Mouse (Mus musculus): ENCODE measurements around the gene Stac3. TPM values are rescaled to one million over a fixed set of nuclear protein-coding genes. Genes with fewer than 3 reads are reported as not detected.

The Stac3 gene
- polyA plus RNA-seq (2015; fragmentation: Nextera tagmentation; extraction: Ambion mirVana): 2.5 TPM in 2 replicates

GRCm38 (mm10) chr10:127500894-127501893 lies at the start of gene Stac3:
Gene Stac3, plus strand, starts transcription at chr10:127501686.
- WGBS: 76% methylated on average over 13 of the region's 13 CpGs
- Histone ChIP-seq H3K9ac (no peak within 1 kb of the TSS), H3K4me1 (replicated peaks) (no peaks in the 10 kb centered on the region), H3K4me2 (no peak within 1 kb of the TSS), H3K36me3 (peaks cover 71% of the 10 kb centered on the region), H3K4me3 (no peak within 1 kb of the TSS), H3K27ac (no peak within 1 kb of the TSS), H3K27me3 (peaks cover 5% of the 10 kb centered on the region; the same call in 1 of the 2 replicates), H3K9me3 (no peaks in the 10 kb centered on the region)
- ATAC-seq (ENCODE audit: low FRiP score): no peak

- Histone ChIP-seq H3K9ac (no peak overlapping the region), H3K36me3 (peaks cover 71% of the 10 kb centered on the region), H3K4me1 (replicated peaks) (no peaks in the 10 kb centered on the region), H3K27me3 (no peaks in the 10 kb centered on the region), H3K9me3 (no peaks in the 10 kb centered on the region), H3K4me3 (no peak overlapping the region), H3K4me2 (no peak overlapping the region), H3K27ac (no peak overlapping the region)
- 97% methylated on average over 1 of the region's 1 CpGs for WGBS
- no peak for ATAC-seq (ENCODE audit: low FRiP score)
Observed at GRCm38 (mm10) chr10:127453701-127454100, 47.8 kb upstream of the Stac3 start.

- no peak for ATAC-seq (ENCODE audit: low FRiP score)
- Histone ChIP-seq H3K4me1 (replicated peaks) (no peaks in the 10 kb centered on the region), H3K4me2 (no peak overlapping the region), H3K4me3 (no peak overlapping the region), H3K27me3 (no peaks in the 10 kb centered on the region), H3K9ac (no peak overlapping the region), H3K9me3 (no peaks in the 10 kb centered on the region), H3K36me3 (peaks cover 73% of the 10 kb centered on the region), H3K27ac (no peak overlapping the region)
- 65% methylated on average over 5 of the region's 5 CpGs for WGBS
Observed at GRCm38 (mm10) chr10:127462411-127463096, 38.9 kb upstream of the Stac3 start.

- 72% methylated on average over 15 of the region's 15 CpGs for WGBS
- ATAC-seq (ENCODE audit: low FRiP score): no peak
- H3K36me3 ChIP-seq: peaks cover 66% of the 10 kb centered on the region
Observed at GRCm38 (mm10) chr10:127471281-127471988, 30.1 kb upstream of the Stac3 start.

GRCm38 (mm10) chr10:127472722-127473121 lies 28.8 kb upstream of the Stac3 start:
- 83% methylated on average over 9 of the region's 9 CpGs for WGBS
- no peaks in the 10 kb centered on the region for H3K9me3 ChIP-seq
- no peak for ATAC-seq (ENCODE audit: low FRiP score)

More at GRCm38 (mm10) chr10:127471281-127471988, 30.1 kb upstream of the Stac3 start:
- Histone ChIP-seq H3K4me1 (replicated peaks) (no peaks in the 10 kb centered on the region), H3K27ac (no peak overlapping the region), H3K9ac (no peak overlapping the region), H3K4me3 (no peak overlapping the region), H3K9me3 (no peaks in the 10 kb centered on the region), H3K4me2 (no peak overlapping the region), H3K27me3 (no peaks in the 10 kb centered on the region)

GRCm38 (mm10) chr10:127475175-127475574 lies 26.3 kb upstream of the Stac3 start:
- H3K4me3 ChIP-seq: no peak overlapping the region
- H3K9me3 ChIP-seq: no peaks in the 10 kb centered on the region
- H3K4me2 ChIP-seq: no peak overlapping the region
- H3K27ac ChIP-seq: no peak overlapping the region
- H3K27me3 ChIP-seq: no peaks in the 10 kb centered on the region
- 98% methylated on average over 4 of the region's 4 CpGs for WGBS
- peaks cover 67% of the 10 kb centered on the region for H3K36me3 ChIP-seq
- no peaks in the 10 kb centered on the region for H3K4me1 ChIP-seq (replicated peaks)
- no peak overlapping the region for H3K9ac ChIP-seq
- ATAC-seq (ENCODE audit: low FRiP score): no peak

More at GRCm38 (mm10) chr10:127472722-127473121, 28.8 kb upstream of the Stac3 start:
- H3K4me1 ChIP-seq (replicated peaks): no peaks in the 10 kb centered on the region
- no peak overlapping the region for H3K4me3 ChIP-seq
- no peak overlapping the region for H3K27ac ChIP-seq
- H3K27me3 ChIP-seq: no peaks in the 10 kb centered on the region
- H3K9ac ChIP-seq: no peak overlapping the region
- no peak overlapping the region for H3K4me2 ChIP-seq
- peaks cover 74% of the 10 kb centered on the region for H3K36me3 ChIP-seq

- no peaks in the 10 kb centered on the region for H3K4me1 ChIP-seq (replicated peaks)
- ATAC-seq (ENCODE audit: low FRiP score): no peak
- no peaks in the 10 kb centered on the region for H3K27me3 ChIP-seq
- WGBS: 79% methylated on average over 3 of the region's 3 CpGs
- no peak overlapping the region for H3K27ac ChIP-seq
- H3K4me3 ChIP-seq: no peak overlapping the region
- no peaks in the 10 kb centered on the region for H3K9me3 ChIP-seq
- peaks cover 69% of the 10 kb centered on the region for H3K36me3 ChIP-seq
- no peak overlapping the region for H3K4me2 ChIP-seq
- H3K9ac ChIP-seq: no peak overlapping the region
Observed at GRCm38 (mm10) chr10:127476541-127476940, 24.9 kb upstream of the Stac3 start.

GRCm38 (mm10) chr10:127477301-127477700 lies 24.2 kb upstream of the Stac3 start:
- Histone ChIP-seq H3K36me3 (peaks cover 70% of the 10 kb centered on the region), H3K4me3 (no peak overlapping the region), H3K4me2 (no peak overlapping the region), H3K9ac (no peak overlapping the region), H3K4me1 (replicated peaks) (no peaks in the 10 kb centered on the region), H3K27ac (no peak overlapping the region), H3K27me3 (no peaks in the 10 kb centered on the region), H3K9me3 (no peaks in the 10 kb centered on the region)
- WGBS: 81% methylated on average over 7 of the region's 7 CpGs
- no peak for ATAC-seq (ENCODE audit: low FRiP score)

- H3K4me3 ChIP-seq: no peak overlapping the region
- H3K9me3 ChIP-seq: no peaks in the 10 kb centered on the region
- H3K9ac ChIP-seq: no peak overlapping the region
- ATAC-seq (ENCODE audit: low FRiP score): no peak
- H3K27me3 ChIP-seq: no peaks in the 10 kb centered on the region
- H3K27ac ChIP-seq: no peak overlapping the region
- H3K36me3 ChIP-seq: peaks cover 73% of the 10 kb centered on the region
- WGBS: 95% methylated on average over 4 of the region's 4 CpGs
- no peaks in the 10 kb centered on the region for H3K4me1 ChIP-seq (replicated peaks)
- H3K4me2 ChIP-seq: no peak overlapping the region
Observed at GRCm38 (mm10) chr10:127479131-127479530, 22.4 kb upstream of the Stac3 start.

- Histone ChIP-seq H3K36me3 (peaks cover 73% of the 10 kb centered on the region), H3K9me3 (no peaks in the 10 kb centered on the region), H3K27ac (0 out of 2 replicates have a peak overlapping the region, but pooled peaks have one; percentile 18), H3K4me2 (no peak overlapping the region), H3K9ac (no peak overlapping the region), H3K4me3 (no peak overlapping the region), H3K27me3 (no peaks in the 10 kb centered on the region), H3K4me1 (replicated peaks) (no peaks in the 10 kb centered on the region)
- WGBS: 83% methylated on average over 19 of the region's 19 CpGs
- no peak for ATAC-seq (ENCODE audit: low FRiP score)
Observed at GRCm38 (mm10) chr10:127480833-127481813, 20.4 kb upstream of the Stac3 start.

- no peak overlapping the region for H3K4me2 ChIP-seq
- ATAC-seq (ENCODE audit: low FRiP score): no peak
Observed at GRCm38 (mm10) chr10:127485235-127485634, 16.3 kb upstream of the Stac3 start.

More at GRCm38 (mm10) chr10:127485235-127485634, 16.3 kb upstream of the Stac3 start:
- Histone ChIP-seq H3K27ac (no peak overlapping the region), H3K36me3 (peaks cover 79% of the 10 kb centered on the region), H3K9me3 (no peaks in the 10 kb centered on the region), H3K27me3 (no peaks in the 10 kb centered on the region), H3K4me3 (no peak overlapping the region), H3K9ac (no peak overlapping the region), H3K4me1 (replicated peaks) (peaks cover 28% of the 10 kb centered on the region)
- 94% methylated on average over 10 of the region's 10 CpGs for WGBS
